ENCODE assay signal across 9 mouse cellular contexts in the genomic region with DNA sequence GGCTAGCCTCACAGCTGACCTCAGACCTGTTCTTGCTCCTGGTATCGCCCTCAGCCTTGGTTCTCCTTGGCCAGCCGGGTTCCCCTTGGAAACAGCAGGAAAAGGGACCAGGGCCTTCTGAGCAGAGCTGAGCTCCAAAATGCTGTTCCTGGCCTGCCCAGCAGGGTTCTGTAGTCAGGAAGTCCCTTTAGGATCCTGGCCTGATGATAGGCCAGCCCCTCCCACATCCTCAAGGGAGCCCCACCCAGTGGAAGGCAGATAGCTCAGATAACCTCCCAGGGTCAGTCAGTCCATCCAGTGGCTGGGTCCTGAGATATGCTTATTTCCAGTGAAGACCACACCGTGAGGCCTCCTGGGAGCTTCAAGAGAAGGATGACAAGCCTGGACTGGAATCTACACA. TPM values are rescaled to one million over a fixed set of nuclear protein-coding genes. Genes with fewer than 3 reads are reported as not detected.
DNase-seq lines count a peak whose midpoint lies in the region; ATAC-seq and TF ChIP-seq lines count a peak whose summit lies in the region.
"Had no signal": no experiment of that assay in that cellular context is flagged by ENCODE, and none has a peak within 500 bp of the region (broad histone marks: within the 10 kb centered on the region; RNA-seq: fewer than 3 reads in every experiment).

No protein-coding gene starts in this region.

- peak; percentile 30 for DNase-seq in retina, embryonic 14.5 days (ENCODE audit: low spot score)
- no peak for DNase-seq in retina, postnatal 1 day
- peak; percentile 75 for DNase-seq in lung, postnatal 25 days (ENCODE audit: low spot score)
- DNase-seq in layer of hippocampus, adult 18-20 months (ENCODE audit: low spot score in 2 of 2), result no peak
- DNase-seq in limb, embryonic 10.5 days (ENCODE audit: low spot score), result no peak
- no peak for DNase-seq in cerebellum, adult 9-10 months

- H3K27me3 ChIP-seq in intestine, embryonic 15.5 days (replicated peaks), result no peaks in the 10 kb centered on the region
- H3K27me3 ChIP-seq in limb, embryonic 10.5 days (ENCODE audit: low read depth, poor library complexity, severe bottlenecking), result no peaks in the 10 kb centered on the region
- H3K27me3 ChIP-seq: limb, embryonic 13.5 days had no signal

- TF ChIP-seq POLR2A in cortical plate, adult 2 months (IDR thresholded peaks at IDR 0.05; ENCODE audit: extremely low read depth, insufficient read depth, low read length), result no peak

- H3K4me2 ChIP-seq in intestine, embryonic 15.5 days (replicated peaks), result no peak overlapping the region
- H3K4me2 ChIP-seq: limb, embryonic 13.5 days had no signal

- 66% methylated on average over 3 of the region's 3 CpGs for WGBS in intestine, embryonic 15.5 days
- 53% methylated on average over 3 of the region's 3 CpGs for WGBS in limb, embryonic 10.5 days

- H3K9ac ChIP-seq in intestine, embryonic 15.5 days, result no peak overlapping the region
- H3K9ac ChIP-seq: limb, embryonic 13.5 days had no signal

- peak overlapping the region; percentile 77 for H3K27ac ChIP-seq in cortical plate, adult 2 months (ENCODE audit: insufficient read depth, low read length)
- H3K27ac ChIP-seq in intestine, embryonic 15.5 days, result no peak overlapping the region
- H3K27ac ChIP-seq in limb, embryonic 10.5 days, result no peak overlapping the region
- H3K27ac ChIP-seq: limb, embryonic 13.5 days had no signal

- no peak overlapping the region for H3K4me3 ChIP-seq in cortical plate, adult 2 months (ENCODE audit: insufficient read depth, low read length)
- no peak overlapping the region for H3K4me3 ChIP-seq in intestine, embryonic 15.5 days (replicated peaks)
- H3K4me3 ChIP-seq in limb, embryonic 10.5 days, result no peak overlapping the region
- H3K4me3 ChIP-seq: limb, embryonic 13.5 days had no signal

- H3K4me1 ChIP-seq in cortical plate, adult 2 months (ENCODE audit: control insufficient read depth, insufficient read depth, low read length), result peaks cover 24% of the 10 kb centered on the region
- H3K4me1 ChIP-seq in intestine, embryonic 15.5 days (replicated peaks), result no peaks in the 10 kb centered on the region
- H3K4me1 ChIP-seq in limb, embryonic 10.5 days, result peaks cover 7% of the 10 kb centered on the region; the same call in 1 of the 2 replicates
- H3K4me1 ChIP-seq: limb, embryonic 13.5 days had no signal

- peak; percentile 58 for ATAC-seq in intestine, embryonic 15.5 days

- H3K36me3 ChIP-seq in intestine, embryonic 15.5 days, result no peaks in the 10 kb centered on the region
- no peaks in the 10 kb centered on the region for H3K36me3 ChIP-seq in limb, embryonic 10.5 days
- H3K36me3 ChIP-seq: limb, embryonic 13.5 days had no signal

- H3K9me3 ChIP-seq in intestine, embryonic 15.5 days, result no peaks in the 10 kb centered on the region
- H3K9me3 ChIP-seq in limb, embryonic 10.5 days (replicated peaks), result no peaks in the 10 kb centered on the region
- H3K9me3 ChIP-seq: limb, embryonic 13.5 days had no signal

- TF ChIP-seq CTCF in cortical plate, adult 2 months (IDR thresholded peaks at IDR 0.05; ENCODE audit: extremely low read depth, insufficient read depth, low read length), result no peak

RNA-seq across cellular contexts. Expression of gene Coro2b, which starts 45.7 kb away (rescaled TPM):
- 130 and 131 TPM in 2 replicates for polyA plus RNA-seq in cortical plate, adult 2 months (2012; rRNA removed)
- polyA plus RNA-seq in intestine, embryonic 15.5 days (2015; fragmentation: Nextera tagmentation; extraction: Ambion mirVana), result 7.6 and 8.8 TPM in 2 replicates
- 100 to 1,000 TPM; 214 to 231 TPM for total RNA-seq in layer of hippocampus, adult 18-20 months (2021)
- 5.6 and 6.2 TPM in 2 replicates for polyA plus RNA-seq in limb, embryonic 10.5 days (2016; fragmentation: Nextera tagmentation; extraction: Ambion mirVana)

Comparison
In these comparisons a context has a peak if more than half of its experiments do, and no peak if none do; other contexts are left out.
1. DNase-seq: peak in retina, embryonic 14.5 days (single experiment) and lung, postnatal 25 days (single experiment); none in retina, postnatal 1 day (single experiment), layer of hippocampus, adult 18-20 months (0 of 2), limb, embryonic 10.5 days (single experiment) and cerebellum, adult 9-10 months (single experiment).
2. RNA of gene Coro2b, which starts 45.7 kb away (polyA plus RNA-seq): 130 to 131 TPM in cortical plate, adult 2 months; 7.6 to 8.8 TPM in intestine, embryonic 15.5 days and 5.6 to 6.2 TPM in limb, embryonic 10.5 days; every median in the first group is over 10 times any median in the second.